Mouse (Mus musculus) naive thymus-derived CD4-positive, alpha-beta T cell, adult 2 months (primary cell): Measurements from ENCODE around the gene Rchy1.
A peak's percentile ranks its signal among the peaks of the same experiment; 100 is the strongest.

ENCODE experiments used
- DNase-seq: peaks from one replicate; pipeline ENCODE4 v3.0.0-alpha.2; 2011; ENCODE audit warnings: low read depth

Rchy1 gene

DNA sequence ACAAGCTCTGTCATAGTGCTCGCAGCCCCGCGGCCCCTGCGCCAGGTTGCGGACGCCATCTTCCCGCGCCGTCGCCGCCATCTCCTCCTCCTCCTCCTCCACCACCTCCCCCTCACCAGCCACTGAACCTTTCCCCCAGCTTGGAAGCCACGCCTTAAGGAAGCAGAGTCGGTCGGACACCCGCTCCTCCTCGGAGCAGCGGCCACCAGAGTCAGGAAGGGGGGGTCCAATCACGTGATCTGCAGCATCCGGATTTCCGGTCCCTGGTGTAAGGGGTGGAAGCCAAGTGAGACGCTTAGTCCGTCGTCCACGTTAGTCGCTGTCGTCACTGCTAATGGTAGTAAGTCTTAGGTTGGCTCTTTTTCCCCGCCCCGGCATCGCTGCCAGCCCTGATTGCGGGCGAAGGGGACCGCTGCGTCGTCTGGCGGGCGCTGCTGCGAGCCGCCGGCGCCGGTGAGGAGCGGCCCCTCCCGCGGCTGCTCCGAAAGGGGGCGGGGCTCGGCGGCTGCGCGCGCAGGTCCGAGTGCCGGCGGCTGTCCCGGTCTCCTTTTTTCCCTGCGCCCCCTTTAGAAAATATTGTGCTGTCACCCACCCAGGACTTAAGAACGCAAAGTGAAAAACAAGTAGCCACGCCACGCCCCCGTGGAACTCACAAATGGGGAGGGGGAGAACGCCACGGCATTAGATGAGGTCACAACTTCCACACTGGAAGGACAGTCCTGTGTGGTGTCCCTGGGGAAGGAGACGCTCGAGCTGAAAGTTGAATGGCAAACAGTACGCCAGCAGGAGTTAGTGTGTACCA is at the start of gene Rchy1:
Rchy1 (minus strand) TSS at position 430 of the 802 bp plus-strand sequence.
- peak; percentile 96 for DNase-seq

DNA sequence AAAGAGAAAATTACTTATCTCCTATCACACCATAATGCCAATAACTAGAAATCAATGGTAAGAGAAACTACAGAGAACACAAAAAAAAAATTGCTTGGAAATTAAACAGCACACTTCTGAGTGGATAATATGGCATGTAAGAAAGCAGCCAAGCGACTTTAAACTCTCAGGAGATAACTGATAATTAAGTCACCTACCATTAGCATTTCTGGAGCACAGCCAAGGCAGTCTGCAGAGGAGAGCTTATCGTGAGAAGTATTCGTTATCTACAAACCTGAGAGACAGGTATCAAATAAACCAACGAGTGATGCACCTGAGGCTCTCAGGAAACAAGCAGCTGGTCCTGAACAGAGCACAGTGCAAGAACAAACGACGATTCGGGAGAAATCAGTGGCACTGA is 48.9 kb upstream of the Rchy1 start:
- DNase-seq = no peak

DNA sequence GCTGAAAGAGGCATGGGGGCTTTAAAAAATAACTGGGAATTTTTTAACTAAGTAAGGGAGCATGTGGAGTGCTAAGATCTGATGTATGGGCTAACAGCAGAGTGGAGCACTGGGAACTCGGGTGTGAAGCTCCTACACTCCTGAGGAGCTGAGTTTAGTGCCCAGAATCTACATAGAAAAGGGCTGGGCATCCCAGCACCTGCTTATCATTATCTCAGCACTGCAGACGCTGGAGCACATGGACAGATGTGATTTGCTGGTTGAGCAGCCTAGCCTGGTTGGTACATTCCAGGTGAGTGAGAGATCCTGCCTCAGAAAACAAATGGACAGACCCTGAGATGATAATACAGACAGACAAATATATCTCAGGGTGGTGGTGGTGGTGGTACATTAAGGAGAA is 47.0 kb upstream of the Rchy1 start:
- DNase-seq = no peak

DNA sequence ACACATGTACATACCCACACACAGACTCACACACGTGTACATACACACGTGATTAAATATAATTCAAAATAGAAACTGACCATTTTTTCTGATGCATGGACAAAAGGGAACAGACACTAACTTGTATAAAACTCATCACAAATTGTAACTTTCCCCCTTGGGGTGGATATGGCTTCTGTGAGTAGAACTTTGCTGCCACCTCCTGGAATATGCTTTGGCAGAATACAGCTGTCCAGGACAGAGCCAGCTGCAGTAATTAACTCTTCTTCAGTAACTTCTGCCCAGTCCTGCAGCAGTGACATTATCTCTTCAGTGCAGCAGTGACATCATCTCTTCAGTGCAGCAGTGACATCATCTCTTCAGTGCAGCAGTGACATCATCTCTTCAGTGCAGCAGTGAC is 40.1 kb upstream of the Rchy1 start:
- peak; percentile 69 for DNase-seq

DNA sequence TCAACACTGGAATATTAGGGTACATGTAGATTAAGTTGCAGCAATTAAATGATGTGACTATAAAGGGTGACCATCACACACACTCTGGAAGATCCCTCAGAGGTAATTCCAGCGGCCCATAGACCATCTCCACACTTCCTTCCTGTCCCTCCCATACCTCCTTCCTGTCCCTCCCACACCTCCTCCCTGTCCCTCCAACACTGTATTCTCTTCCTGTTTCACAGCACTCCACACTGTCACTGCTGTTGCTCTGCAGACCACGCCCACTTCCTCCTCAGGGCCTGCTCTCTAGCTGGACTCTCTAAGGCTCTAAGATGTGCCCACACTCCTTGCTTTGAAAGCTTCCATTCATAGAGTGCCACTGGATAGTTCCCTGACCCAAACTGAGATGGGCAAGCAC is 37.9 kb upstream of the Rchy1 start:
- peak; percentile 44 for DNase-seq

DNA sequence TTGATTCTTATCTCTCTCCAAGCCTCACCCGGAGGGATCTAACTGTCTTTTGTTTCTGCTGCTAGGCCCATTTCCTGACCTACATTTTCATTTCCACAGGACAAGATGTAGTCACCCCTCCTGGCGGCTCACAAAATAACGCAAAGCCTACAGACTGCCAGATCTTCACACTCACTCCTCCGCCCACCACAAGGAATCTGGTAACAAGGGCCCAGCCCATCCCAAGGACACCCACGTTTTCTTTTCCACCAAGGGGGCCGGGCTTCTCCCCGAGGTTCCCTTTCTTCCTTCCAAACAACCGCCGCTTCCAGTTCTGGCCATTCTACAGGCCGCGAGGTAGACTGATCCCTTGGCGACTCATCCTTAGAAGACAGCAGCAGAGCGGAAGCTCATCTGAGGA is 31.7 kb upstream of the Rchy1 start:
- no peak for DNase-seq

DNA sequence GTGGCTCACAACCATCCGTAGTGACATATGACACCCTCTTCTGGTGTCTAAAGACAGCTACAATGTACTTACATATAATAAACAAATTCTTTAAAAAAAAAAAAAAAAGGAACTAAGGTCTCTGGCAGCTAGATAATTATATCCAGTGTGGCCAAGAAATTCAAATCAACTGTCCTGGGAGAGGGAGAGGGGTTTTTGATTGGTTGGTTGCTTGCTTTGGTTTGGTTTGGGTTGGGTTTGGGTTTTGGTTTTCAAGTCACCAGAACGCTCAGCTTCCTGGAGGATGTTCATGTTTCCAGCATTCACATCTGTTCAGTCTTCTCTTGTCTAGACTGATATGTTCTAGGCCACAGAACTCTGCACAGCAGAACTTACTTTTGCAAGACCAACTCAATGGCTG is 30.2 kb upstream of the Rchy1 start:
- DNase-seq = no peak

DNA sequence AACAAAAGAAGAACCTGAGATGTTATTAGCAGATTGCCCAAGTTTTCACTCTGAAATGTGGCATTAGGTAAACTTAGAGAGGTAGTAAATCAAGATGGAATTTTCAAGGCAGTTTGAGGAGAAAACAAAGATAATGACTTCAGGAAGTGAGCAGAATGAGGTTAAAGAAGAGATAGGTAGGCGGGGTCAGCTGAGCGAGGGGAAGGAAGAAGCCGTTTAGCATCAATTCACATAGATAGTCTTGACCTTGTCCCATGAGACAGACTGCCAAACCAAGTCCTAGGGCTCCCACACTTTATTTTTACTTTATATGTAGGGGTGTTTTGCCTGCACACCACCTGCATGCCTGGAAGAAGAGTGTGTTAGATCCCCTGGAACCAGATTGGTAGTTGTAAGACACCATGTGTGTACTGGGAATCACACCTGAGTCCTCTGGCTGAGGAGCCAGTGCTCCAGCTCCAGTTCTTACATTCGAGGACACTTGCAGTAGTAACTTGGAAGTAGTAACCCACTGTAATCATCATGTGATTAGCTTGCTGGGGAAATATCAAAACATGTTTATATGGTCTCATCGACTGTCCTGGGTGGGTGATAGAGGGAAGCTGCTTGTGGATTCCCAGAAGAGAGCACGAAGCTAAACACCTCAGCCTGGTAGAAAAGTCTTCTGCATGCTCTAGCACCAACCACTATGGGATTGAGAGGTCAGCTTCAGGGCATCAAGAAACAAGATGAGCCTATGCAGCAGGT is 28.5 kb upstream of the Rchy1 start:
- DNase-seq = no peak

DNA sequence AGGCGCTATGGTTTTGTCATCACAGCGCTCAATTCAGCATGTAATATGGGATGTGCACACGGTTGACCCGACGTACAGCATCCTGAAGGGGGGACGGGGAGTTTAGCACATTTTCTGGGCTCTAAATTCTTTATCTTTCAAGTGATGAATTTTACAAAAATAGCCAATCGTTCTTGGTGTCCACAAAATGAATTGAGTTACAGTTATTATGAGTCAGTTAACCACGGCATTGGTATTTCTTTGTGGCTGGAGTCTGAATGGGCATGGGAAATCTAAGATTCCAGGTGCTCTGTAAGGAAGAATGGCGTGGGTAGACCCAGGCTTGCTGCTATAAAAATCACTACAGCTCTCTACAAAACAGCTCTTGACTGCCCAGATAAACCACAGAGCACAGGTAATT is 26.4 kb upstream of the Rchy1 start:
- no peak for DNase-seq

DNA sequence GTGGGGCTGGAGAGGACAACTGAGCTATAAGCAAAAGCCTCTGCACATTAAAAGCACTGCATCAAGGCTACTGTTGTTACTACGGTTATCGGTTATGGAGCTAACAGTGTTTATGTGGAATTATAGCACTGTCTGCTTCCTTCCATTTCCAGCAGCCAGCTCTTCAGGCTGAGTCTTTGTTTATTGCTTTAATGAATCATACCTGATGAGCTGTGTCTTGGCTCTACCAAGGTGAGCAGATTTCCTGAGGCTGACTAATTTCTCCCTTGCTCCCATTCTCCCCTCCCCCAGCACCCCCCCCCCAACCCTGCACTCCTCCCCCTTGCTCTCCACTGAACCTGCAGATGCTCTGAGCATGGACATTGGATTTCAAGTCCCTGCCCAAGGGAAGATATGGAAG is 24.9 kb upstream of the Rchy1 start:
- DNase-seq = no peak

DNA sequence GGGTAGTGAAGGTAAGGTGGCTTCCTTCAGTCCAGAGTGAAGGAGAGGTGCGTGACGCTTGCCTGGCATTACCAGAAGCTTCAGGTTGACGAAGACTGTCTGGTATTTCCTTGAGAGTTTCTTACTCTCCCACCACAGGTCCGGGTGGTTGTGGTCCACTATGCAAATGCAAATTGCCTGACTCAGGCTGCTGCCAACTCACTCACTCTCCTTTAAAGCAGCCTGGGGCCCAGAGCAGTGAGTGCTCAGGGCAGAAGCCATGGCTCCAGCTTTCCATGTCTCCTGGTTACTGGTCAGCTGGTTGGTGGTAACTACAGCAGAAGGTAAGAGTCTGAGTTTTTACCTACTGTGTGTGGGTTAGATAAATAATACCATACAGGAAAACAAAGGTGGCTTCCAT is 24.4 kb upstream of the Rchy1 start, which contains the start of gene Odaph:
Odaph (plus strand) TSS at position 240 of the 400 bp plus-strand sequence.
- no peak for DNase-seq

DNA sequence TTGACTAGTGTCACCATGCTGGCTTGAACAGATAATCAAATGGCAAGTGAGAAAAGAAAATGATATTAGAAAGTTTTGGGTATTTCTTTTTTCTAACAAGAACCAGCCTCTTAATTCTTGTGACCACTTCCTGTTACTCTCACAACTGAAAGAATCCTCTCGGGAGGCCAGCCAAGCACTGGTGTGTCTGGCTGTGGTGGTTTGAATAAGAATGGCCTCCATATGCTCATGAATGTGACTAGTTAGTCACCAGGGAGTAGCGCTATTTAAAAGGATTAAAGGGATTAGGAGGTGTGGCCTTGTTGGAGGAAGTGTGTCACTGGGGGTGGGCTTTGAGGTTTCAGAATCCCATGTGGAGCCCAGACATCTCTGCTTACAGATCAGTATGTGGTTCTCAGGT is 22.9 kb upstream of the Rchy1 start:
- DNase-seq = peak; percentile 10

DNA sequence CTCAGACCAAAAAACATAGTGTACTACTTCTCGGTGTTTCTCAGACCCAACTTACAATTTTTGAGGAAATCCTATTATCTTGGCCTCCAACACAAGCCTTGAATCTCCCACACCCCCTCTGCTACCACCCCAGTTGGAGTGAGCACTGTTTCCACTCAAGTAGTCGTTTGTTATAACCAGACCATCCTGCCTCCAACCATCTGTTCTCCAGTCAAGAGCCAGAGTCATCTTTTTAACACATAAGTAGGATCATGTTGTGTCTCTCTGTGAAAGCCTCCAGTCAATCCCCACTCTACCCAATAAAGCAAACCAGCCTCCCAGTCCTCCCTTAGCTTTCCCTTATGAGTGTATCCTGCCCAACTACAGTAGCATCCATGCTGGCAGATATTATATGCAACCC is 20.6 kb upstream of the Rchy1 start:
- no peak for DNase-seq

DNA sequence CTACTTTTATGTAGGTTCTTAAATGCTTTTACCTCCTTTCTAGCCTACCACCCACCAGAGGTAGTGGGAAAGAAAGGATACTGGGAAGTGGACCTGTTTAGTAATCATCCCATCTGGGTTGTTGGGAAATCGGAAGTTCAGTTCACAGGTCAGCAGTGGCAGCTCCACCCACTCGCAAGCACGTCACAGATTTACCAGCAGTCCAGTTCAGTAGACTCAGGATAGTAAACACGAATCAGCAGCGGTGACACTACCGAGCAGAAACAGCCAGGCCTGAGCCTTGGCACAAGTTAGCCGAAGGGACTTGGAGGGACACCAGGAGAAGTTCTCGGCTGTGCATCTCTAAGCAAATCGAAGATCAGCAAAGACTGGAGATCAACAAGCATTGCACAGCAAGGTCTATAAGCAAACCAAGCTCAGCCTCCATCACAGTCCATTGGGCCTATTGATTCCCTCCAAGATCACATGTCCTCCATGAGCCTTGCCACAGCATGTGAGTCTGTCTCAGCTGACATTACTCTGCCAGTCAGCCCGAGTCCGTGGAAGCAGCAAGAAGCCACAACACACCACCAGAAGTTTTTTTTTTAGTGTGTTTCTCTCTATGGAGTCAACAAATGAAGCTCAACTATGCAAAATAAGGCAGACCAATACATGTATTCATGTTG is 18.4 kb upstream of the Rchy1 start:
- no peak for DNase-seq

DNA sequence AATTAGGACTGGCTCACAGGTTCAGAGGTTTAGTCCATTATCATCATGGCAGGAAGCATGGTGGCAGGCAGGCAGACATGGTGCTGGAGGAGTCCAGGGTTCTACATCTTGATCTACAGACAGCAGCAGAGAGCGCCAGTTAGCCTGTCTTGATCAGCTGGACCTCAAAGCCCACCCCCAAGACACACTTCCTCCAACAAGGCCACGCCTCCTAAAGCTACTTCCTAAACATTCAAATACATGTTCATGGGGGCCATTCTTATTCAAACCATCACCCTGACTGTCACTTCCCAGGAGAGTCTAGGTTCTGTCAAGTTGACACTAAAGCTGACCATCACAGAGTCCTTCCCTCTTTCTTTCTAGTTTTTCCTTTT is 14.5 kb upstream of the Rchy1 start:
- no peak for DNase-seq

DNA sequence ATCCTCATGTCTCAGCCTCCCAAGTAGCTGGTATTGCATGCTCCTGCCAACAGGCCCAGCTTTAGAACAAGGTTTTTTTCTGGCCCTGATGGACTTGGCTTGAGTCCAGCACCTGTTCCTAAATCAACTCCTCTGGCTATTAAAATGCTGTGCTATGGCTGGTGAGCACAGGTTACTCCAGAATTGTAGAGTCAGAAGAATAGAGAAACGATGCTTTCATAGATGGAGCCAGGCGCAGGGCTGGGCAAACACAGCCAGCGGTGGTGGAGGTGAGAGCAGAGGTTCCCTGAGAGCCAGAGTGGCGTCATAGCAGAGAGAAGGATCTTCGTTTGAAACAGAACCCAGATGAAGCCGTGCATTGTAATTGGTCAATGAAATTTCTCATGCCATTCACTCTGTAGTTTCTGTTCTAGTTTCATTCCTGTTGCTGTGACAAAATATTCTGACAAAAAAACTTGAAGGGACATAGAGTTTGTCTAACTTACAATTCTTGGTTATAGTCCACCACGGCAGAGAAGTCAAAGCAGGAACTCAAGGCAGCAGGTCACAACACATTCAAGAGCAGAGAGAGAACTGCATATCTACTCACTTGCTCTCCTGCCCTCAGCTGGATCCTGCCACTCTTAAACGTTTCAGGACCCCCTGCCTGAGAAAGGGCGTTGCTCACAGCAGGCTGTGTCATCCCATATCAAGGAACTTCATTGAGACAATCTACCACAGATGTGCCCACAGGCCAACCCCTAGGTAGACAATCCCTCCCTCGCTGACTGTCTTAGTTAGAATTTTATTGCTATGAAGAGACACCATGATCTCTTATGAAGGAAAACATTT is 13.9 kb upstream of the Rchy1 start:
- DNase-seq = no peak

DNA sequence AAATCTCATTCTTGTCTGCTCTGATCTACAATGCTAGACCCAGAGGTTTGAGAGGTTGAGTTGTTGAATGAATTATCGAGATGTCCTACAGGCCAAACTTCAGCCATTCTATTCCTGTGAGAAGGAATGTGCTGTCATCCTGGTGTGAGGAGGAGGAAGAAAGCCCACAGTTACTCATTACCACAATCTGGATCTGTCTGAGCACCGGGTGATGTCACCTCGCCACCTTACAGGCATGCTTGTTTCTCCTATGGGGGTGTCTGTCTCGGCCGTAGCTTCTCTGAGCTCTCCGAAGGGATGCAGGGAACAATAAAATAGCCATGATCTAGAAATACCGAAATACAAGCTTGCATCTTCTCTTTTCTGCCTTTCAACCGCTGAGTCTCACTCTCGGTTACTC is 12.9 kb upstream of the Rchy1 start:
- no peak for DNase-seq

DNA sequence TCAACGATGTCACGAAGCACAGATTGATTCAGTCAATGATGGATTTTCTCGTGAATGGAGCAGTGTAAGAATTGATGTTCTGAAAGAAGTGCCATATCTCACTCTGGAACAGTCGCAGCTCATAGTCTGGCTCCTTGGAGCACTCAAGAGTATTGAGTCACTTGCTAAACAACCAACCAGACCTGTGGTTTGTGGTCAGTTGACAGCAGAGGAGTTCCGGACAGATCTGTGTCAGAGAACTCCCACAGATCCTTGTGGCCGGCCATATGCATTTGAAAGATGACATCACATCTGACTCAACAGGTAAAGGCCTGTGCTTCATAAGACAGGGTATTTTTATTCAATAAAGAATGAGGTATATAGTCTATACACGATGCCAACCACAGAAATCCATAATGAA is 11.1 kb upstream of the Rchy1 start:
- no peak for DNase-seq

DNA sequence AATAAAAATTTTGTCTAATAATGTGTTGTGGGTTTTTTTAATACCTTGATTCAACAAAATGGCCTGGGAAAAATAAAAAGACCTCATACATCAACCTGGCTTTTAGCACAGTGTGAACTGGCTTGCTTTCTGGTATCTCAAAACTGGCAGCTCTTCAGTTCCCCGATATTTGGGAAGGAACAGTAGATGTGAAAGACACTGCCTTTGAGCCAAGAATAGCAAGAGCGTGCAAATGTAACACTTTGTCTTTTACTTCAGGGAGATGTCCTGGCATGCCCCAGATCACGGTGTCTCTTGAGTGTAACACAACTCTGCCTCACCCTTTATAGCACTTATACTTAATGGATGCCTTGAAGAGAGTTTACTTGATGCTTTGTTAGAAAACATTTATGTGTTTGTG is 9.2 kb upstream of the Rchy1 start:
- no peak for DNase-seq

DNA sequence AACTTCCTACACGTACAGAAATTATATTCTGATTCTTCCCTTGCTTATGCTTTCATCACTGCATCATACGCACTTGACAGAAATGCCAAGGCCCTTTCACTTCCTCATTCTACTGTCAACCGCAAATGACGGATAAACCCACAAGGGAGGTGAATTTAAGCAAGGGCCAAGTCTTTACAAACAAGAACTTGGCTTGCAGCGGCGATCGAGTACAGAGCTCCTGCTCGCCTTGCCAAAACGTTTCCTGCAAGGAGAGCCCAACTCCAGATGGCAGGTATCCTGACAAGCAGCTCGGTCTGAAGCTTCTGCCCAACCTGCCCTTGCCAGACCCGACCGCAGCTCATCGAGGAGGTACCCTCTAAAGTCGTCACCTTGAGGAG is 619 bp downstream of the Rchy1 start:
- DNase-seq = peak; percentile 89

DNA sequence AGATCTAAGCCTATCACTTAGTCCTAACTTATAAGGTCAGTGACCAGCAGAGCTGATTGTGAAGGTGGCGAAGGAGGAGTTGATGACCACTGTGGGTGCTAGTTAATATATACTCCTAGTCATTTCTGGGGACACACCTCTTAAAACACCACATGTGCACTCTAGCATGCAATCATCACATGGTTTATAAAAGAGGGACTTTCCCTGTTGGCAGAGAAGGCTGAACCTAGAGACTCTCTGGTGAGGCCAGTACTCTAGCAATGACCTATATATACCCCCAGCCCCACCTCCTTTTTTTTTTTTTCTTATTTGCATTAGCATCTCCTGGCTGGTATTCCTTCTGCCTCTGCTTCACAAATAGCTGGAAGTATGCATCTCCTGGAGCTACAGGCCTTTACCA is 1.5 kb downstream of the Rchy1 start:
- DNase-seq = peak; percentile 49

DNA sequence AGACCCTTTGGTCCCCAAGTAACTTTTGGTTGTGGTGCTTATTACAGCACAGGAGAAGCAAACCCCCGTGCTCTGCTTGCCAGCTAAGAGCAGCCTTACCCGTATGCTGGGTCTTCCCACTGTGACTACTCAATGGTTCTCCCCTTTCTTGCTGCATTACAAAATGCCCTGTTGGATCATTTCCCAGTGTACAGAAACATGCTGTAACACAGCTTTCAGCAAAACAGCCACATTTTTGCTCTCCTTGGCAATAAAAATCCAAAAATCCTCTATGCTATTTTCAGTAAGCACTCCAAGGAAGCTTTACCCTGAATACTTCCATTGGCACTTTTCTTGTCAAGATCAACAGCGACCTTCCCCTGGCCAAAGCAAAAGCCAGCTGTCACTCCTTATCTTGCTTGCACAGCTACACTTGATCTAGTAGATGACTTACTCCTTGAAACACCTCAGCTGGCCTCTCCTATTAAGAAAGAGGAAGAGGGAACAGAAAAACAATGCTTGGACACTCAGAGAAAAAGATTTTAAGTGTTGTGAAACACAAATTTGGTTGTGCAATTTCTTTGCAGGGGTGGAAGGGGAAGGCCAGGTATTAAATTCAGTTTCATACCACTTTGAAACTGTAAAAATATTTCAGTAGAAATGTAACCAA is 2.1 kb downstream of the Rchy1 start:
- DNase-seq = peak; percentile 6
